8 mouse cellular contexts compared by ENCODE assay signal in genomic region chr15:99028874-99029458, GRCm38 (mm10). TPM values are rescaled to one million over a fixed set of nuclear protein-coding genes. Genes with fewer than 3 reads are reported as not detected.
A peak's percentile ranks its signal among the peaks of the same experiment; 100 is the strongest.
DNase-seq lines count a peak whose midpoint lies in the region; ATAC-seq and TF ChIP-seq lines count a peak whose summit lies in the region.

No protein-coding gene starts in this region.

- TF ChIP-seq CTCF in CH12.LX (conservative IDR thresholded peaks at IDR 0.05 in 1 of 2, IDR thresholded peaks at IDR 0.05 in 1 of 2; ENCODE audit: low read depth in 2 of 2, low read length in 2 of 2) = no peak

- TF ChIP-seq POLR2A in CH12.LX (IDR thresholded peaks at IDR 0.05; ENCODE audit: low read depth, low read length) = no peak; the same call in 1 of the 2 replicates

- TF ChIP-seq EP300 in CH12.LX (IDR thresholded peaks at IDR 0.05; ENCODE audit: low read length) = peak; percentile 32; the same call in 1 of the 2 replicates

- peak overlapping the region; percentile 54 to 71 (median 69) for H3K4me3 ChIP-seq in CH12.LX (replicated peaks in 1 of 3; ENCODE audit: low read depth in 2 of 3, low read length in 2 of 3, poor library complexity in 1 of 3)
- H3K4me3 ChIP-seq in forebrain, embryonic 12.5 days (replicated peaks) = peak overlapping the region; percentile 52
- H3K4me3 ChIP-seq in liver, embryonic 13.5 days (replicated peaks) = peak overlapping the region; percentile 98

- peak overlapping the region; percentile 65; the same call in 1 of the 2 replicates for H3K27ac ChIP-seq in CH12.LX (ENCODE audit: insufficient read depth, low read depth)
- H3K27ac ChIP-seq in forebrain, embryonic 12.5 days = peak overlapping the region; percentile 61; the same call in 1 of the 2 replicates
- H3K27ac ChIP-seq in liver, embryonic 13.5 days = peak overlapping the region; percentile 98

- peaks cover 33% of the 10 kb centered on the region for H3K79me2 ChIP-seq in CH12.LX (replicated peaks; ENCODE audit: control insufficient read depth, extremely low read depth, insufficient read depth, poor library complexity, severe bottlenecking)

- H3K36me3 ChIP-seq in CH12.LX (replicated peaks in 1 of 2; ENCODE audit: control insufficient read depth in 1 of 2, insufficient read depth in 1 of 2, low read length in 1 of 2) = peaks cover 2 to 14% of the 10 kb centered on the region in 2 experiments
- no peaks in the 10 kb centered on the region for H3K36me3 ChIP-seq in forebrain, embryonic 12.5 days (replicated peaks)
- H3K36me3 ChIP-seq in liver, embryonic 13.5 days = peaks cover 20% of the 10 kb centered on the region

- H3K9ac ChIP-seq in CH12.LX (ENCODE audit: insufficient read depth, low read depth) = peak overlapping the region; percentile 75
- H3K9ac ChIP-seq in forebrain, embryonic 12.5 days = peak overlapping the region; percentile 61; the same call in 1 of the 2 replicates
- H3K9ac ChIP-seq in liver, embryonic 13.5 days = peak overlapping the region; percentile 98

- peaks cover 3 to 23% of the 10 kb centered on the region in 2 experiments; a peak in 3 of 4 replicates for H3K4me1 ChIP-seq in CH12.LX (ENCODE audit: control insufficient read depth in 1 of 2, insufficient read depth in 2 of 2)
- peaks cover 43% of the 10 kb centered on the region for H3K4me1 ChIP-seq in forebrain, embryonic 12.5 days
- H3K4me1 ChIP-seq in liver, embryonic 13.5 days (replicated peaks) = peaks cover 47% of the 10 kb centered on the region

- peak; percentile 84 for DNase-seq in 416B (ENCODE audit: low read depth)
- DNase-seq in CH12.LX (ENCODE audit: extremely low read depth) = peak; percentile 64
- no peak for DNase-seq in liver, embryonic 13.5 days
- DNase-seq in yolk sac, embryonic 10.5 days (ENCODE audit: low spot score) = peak; percentile 53
- no peak for DNase-seq in cerebellum, adult 9-10 months
- DNase-seq in ovary, adult 18-20 months (ENCODE audit: low spot score) = no peak
- no peak for DNase-seq in cerebellum, adult 18-20 months

- H3K4me2 ChIP-seq in CH12.LX (ENCODE audit: insufficient read depth, low read depth, poor library complexity, severe bottlenecking) = peak overlapping the region; percentile 74
- peak overlapping the region; percentile 83 for H3K4me2 ChIP-seq in forebrain, embryonic 12.5 days
- H3K4me2 ChIP-seq in liver, embryonic 13.5 days = peak overlapping the region; percentile 94

- dilution Hi-C loops in CH12.LX (cut with MboI; ENCODE audit: extremely low pct_ligation_motif_present, extremely low pct_unique_long_range_greater_than_20kb, low sequenced_read_pairs) = no loop called here

- peak; percentile 24; the same call in 1 of the 2 replicates for ATAC-seq in forebrain, embryonic 12.5 days (ENCODE audit: low FRiP score)
- no peak for ATAC-seq in liver, embryonic 13.5 days (ENCODE audit: low read depth)

- TF ChIP-seq RAD21 in CH12.LX (IDR thresholded peaks at IDR 0.05; ENCODE audit: low read depth, low read length) = no peak

- no peaks in the 10 kb centered on the region for H3K9me3 ChIP-seq in CH12.LX (replicated peaks; ENCODE audit: low read length)
- H3K9me3 ChIP-seq in forebrain, embryonic 12.5 days = no peaks in the 10 kb centered on the region
- H3K9me3 ChIP-seq in liver, embryonic 13.5 days (replicated peaks) = no peaks in the 10 kb centered on the region

- WGBS in forebrain, embryonic 12.5 days = 8% methylated on average over 10 of the region's 10 CpGs
- 5% methylated on average over 10 of the region's 10 CpGs for WGBS in liver, embryonic 13.5 days (ENCODE audit: insufficient replicate concordance)

- in situ Hi-C loops in CH12.LX (cut with MboI; ENCODE audit: low pct_ligation_motif_present, low pct_unique_long_range_greater_than_20kb, low sequenced_read_pairs) = no loop called here

- H3K27me3 ChIP-seq in CH12.LX (replicated peaks) = no peaks in the 10 kb centered on the region
- H3K27me3 ChIP-seq in forebrain, embryonic 12.5 days = peaks cover 7% of the 10 kb centered on the region; the same call in 1 of the 2 replicates
- peaks cover 4% of the 10 kb centered on the region; the same call in 1 of the 2 replicates for H3K27me3 ChIP-seq in liver, embryonic 13.5 days

TF ChIP-seq in CH12.LX, 34 proteins besides CTCF, POLR2A, EP300 and RAD21:
- TF ChIP-seq ETS1 (conservative IDR thresholded peaks at IDR 0.05; ENCODE audit: low read depth, low read length) (0 out of 2 replicates have a peak, but pooled peaks have one; percentile 29), HCFC1 (IDR thresholded peaks at IDR 0.05; ENCODE audit: low read depth, low read length) (peak; percentile 49; the same call in 1 of the 2 replicates), NELFE (IDR thresholded peaks at IDR 0.05; ENCODE audit: low read depth, low read length) (no peak), SIN3A (IDR thresholded peaks at IDR 0.05; ENCODE audit: low read length) (peak; percentile 52), UBTF (IDR thresholded peaks at IDR 0.05; ENCODE audit: low read depth, low read length) (peak; percentile 50; the same call in 1 of the 2 replicates), TBP (conservative IDR thresholded peaks at IDR 0.05; ENCODE audit: low read depth, low read length) (peak; percentile 61; the same call in 1 of the 2 replicates), ZNF384 (IDR thresholded peaks at IDR 0.05; ENCODE audit: low read depth, low read length) (peak; percentile 98), ELF1 (IDR thresholded peaks at IDR 0.05; ENCODE audit: low read depth, low read length) (peak; percentile 61; the same call in 1 of the 2 replicates), CHD1 (IDR thresholded peaks at IDR 0.05; ENCODE audit: low read depth, low read length) (0 out of 2 replicates have a peak, but pooled peaks have one; percentile 51), USF2 (conservative IDR thresholded peaks at IDR 0.05; ENCODE audit: low read depth, low read length) (no peak), KAT2A (IDR thresholded peaks at IDR 0.05; ENCODE audit: insufficient replicate concordance, low read length) (no peak)
TF ChIP-seq in CH12.LX: peak in this region for 8.

RNA-seq across cellular contexts. Expression of gene Tuba1c, which starts 0.7 kb away (rescaled TPM):
- 178 and 229 TPM in 2 replicates for total RNA-seq in CH12.LX (2012; rRNA removed)
- 359 and 390 TPM in 2 replicates for total RNA-seq in CH12.LX (2014; rRNA removed)
- polyA plus RNA-seq in CH12.LX (2012; ENCODE audit: insufficient read length, low read depth) = 183 and 220 TPM in 2 replicates
- polyA plus RNA-seq in forebrain, embryonic 12.5 days (2016; fragmentation: Nextera tagmentation; extraction: Ambion mirVana) = 107 and 111 TPM in 2 replicates
- polyA plus RNA-seq in liver, embryonic 13.5 days (2015; fragmentation: Nextera tagmentation; extraction: Ambion mirVana) = 239 and 246 TPM in 2 replicates

RNA-seq across cellular contexts. Expression of gene Prph, which starts 26.0 kb away (rescaled TPM):
- total RNA-seq in CH12.LX (2012; rRNA removed) (not detected in 2 replicates), CH12.LX (2014; rRNA removed) (0.12 TPM in 1 of 2 replicates, not detected in the other)
- not detected in 2 replicates for polyA plus RNA-seq in CH12.LX (2012; ENCODE audit: insufficient read length, low read depth)
- 0.73 and 1.4 TPM in 2 replicates for polyA plus RNA-seq in forebrain, embryonic 12.5 days (2016; fragmentation: Nextera tagmentation; extraction: Ambion mirVana)
- polyA plus RNA-seq in liver, embryonic 13.5 days (2015; fragmentation: Nextera tagmentation; extraction: Ambion mirVana) = 0.54 and 0.62 TPM in 2 replicates

RNA-seq across cellular contexts. Expression of gene Troap, which starts 45.4 kb away (rescaled TPM):
- total RNA-seq in CH12.LX (2012; rRNA removed) = 17.8 and 25.0 TPM in 2 replicates
- 19.2 and 20.2 TPM in 2 replicates for total RNA-seq in CH12.LX (2014; rRNA removed)
- 61.0 and 74.2 TPM in 2 replicates for polyA plus RNA-seq in CH12.LX (2012; ENCODE audit: insufficient read length, low read depth)
- 41.6 and 48.3 TPM in 2 replicates for polyA plus RNA-seq in forebrain, embryonic 12.5 days (2016; fragmentation: Nextera tagmentation; extraction: Ambion mirVana)
- 14.5 and 18.9 TPM in 2 replicates for polyA plus RNA-seq in liver, embryonic 13.5 days (2015; fragmentation: Nextera tagmentation; extraction: Ambion mirVana)

RNA-seq across cellular contexts. Expression of gene C1ql4, which starts 58.7 kb away (rescaled TPM):
- total RNA-seq in CH12.LX (2012; rRNA removed) (0.08 TPM in 1 of 2 replicates, not detected in the other), CH12.LX (2014; rRNA removed) (not detected in 2 replicates)
- polyA plus RNA-seq in CH12.LX (2012; ENCODE audit: insufficient read length, low read depth) = not detected in 2 replicates
- 0.44 and 1.3 TPM in 2 replicates for polyA plus RNA-seq in forebrain, embryonic 12.5 days (2016; fragmentation: Nextera tagmentation; extraction: Ambion mirVana)
- polyA plus RNA-seq in liver, embryonic 13.5 days (2015; fragmentation: Nextera tagmentation; extraction: Ambion mirVana) = not detected in 2 replicates

Comparison
In these comparisons a context has a peak if more than half of its experiments do, and no peak if none do; other contexts are left out.
1. DNase-seq: peak in 416B (single experiment), CH12.LX (single experiment) and yolk sac, embryonic 10.5 days (single experiment); none in liver, embryonic 13.5 days (single experiment), cerebellum, adult 9-10 months (single experiment), ovary, adult 18-20 months (single experiment) and cerebellum, adult 18-20 months (0 of 2).
2. Peak in every context shown above with its lines, with median percentiles within 50 percentile points of each other: H3K27ac ChIP-seq, H3K4me2 ChIP-seq, H3K4me3 ChIP-seq and H3K9ac ChIP-seq.